Mouse (Mus musculus): ENCODE data around the gene Osm.

DNA sequence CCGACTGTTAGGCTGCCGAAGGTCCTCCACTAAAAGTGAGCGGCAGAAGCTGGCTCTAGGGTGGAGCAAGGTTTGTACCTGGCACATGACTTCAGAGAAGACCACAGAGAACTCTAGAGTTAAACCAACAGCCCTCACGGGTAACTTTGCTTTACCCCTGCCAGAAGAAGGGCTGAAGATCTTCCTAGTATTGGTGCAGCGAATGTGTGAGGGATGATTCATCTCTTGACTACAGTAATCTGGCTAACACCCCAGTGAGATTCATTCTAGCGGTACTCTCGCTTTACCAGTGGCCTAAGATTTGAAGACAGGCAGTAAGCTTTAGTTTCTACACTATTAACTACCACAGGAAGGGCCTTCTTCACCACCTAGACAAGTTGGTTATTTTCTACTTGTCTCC is 30.3 kb upstream of the Osm start:
- TF ChIP-seq EP300 (IDR thresholded peaks at IDR 0.05; ENCODE audit: low read depth), result no peak
- no peak for TF ChIP-seq CTCF (IDR thresholded peaks at IDR 0.05; ENCODE audit: low read depth)

All from heart, postnatal 0 days (tissue).